Mouse (Mus musculus) mature B cell (primary cell): ENCODE results near the gene Get4.

ENCODE experiments used
- in situ Hi-C: fragments of 300-500 bp; cut with MboI; formaldehyde crosslinking; loops from 2 replicates; pipeline ENCODE4 v1.14.3; 2019

Gene Get4

DNA sequence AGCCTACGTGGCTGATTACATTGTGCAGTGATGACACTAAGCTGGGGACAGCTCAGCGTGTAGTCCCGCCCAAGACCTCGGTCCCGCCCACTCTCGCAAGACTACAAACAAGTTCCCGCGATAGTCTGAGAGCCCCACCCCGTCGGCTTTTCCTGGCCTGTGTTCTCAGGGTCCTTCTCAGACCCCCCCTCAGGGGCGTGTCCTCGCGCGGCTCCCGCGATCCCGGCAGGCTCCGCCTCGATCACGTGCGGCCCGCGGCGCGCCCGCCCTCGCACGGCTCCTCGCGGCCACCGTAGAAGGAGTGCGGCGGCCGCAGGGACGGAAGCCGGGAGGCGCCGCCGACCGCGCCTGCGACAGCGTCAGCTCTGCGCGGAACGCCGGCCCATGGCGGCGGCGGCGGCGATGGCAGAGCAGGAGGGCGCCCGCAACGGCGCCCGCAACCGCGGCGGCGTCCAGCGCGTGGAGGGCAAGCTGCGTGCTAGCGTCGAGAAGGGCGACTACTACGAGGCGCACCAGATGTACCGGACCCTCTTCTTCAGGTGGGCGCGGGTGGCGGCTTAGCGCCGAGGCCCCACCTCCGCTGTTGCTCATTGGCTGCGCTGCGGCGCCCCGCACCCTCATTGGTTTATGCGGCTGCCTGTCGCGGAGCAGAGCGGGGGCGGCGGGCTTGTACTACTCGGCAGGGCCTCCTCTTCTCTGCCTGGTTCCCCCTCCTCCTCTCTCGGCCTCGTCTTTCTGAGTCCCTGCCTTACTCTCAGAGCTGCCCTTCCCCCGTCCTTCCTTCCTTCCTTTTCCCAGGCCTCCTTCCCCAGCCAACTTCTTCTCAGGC lies at the start of gene Get4:
Gene Get4, plus strand, starts transcription at position 244 of the 829 bp plus-strand sequence.
- in situ Hi-C loops = no loop called here

DNA sequence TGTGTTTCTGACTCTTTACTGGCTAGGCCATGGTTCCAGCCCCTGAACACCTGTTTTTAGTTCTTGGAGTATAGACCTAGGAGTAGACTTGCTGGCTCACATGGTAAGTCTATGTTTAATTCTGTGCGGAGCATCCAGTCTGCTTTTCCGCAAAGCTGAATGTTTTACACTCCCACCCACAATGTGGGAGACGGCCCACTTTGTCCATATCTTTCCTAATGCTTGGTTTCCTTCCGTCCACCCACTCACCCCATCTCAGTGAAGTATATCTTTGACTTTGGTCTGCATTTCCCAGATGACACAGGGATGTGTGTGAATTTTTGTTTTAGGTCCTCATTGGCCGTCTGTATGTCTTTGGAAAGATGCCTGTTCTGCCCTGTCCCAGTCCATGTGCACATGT lies 48.8 kb upstream of the Get4 start:
- in situ Hi-C loops = no loop called here

DNA sequence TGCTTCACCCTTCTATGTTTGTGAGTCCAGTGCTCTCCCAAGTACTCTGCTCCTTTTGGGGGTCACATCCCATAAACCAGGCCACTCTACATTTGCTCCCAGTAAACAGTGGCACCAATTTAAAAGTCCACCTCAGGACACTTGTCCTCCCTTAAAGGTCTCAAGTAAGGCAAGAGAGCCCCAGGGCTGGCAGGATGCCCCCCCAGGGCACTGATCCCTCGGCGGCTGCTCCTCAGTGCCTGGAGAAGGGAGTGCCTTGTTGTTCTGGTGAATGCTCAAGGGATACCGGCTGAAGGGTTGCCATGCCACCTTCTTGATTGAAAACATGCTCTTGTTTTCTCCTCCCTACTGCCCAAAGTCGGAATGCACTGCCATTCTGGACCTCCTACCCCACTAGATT lies 46.0 kb upstream of the Get4 start:
- in situ Hi-C loops = no loop called here

DNA sequence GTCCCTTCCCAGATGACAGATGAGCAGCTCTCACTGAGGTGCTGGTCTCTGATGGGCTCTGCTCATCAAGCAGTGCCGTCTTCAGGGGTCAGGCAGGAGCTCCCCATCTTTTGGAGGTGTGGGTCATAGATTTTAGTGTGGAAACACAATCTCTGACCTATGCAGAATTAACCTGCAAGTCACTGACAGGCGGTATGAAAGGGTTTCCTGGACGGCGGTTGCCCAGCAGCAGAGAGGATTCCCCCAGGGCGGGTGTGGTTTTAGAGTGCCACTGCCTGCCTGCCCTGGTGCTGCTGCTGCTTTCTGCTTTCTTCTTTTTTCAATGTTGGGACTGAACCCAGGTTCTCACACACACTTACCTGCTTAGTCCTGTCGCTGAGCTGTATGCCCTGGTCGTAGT lies 45.6 kb upstream of the Get4 start:
- in situ Hi-C loops = no loop called here

DNA sequence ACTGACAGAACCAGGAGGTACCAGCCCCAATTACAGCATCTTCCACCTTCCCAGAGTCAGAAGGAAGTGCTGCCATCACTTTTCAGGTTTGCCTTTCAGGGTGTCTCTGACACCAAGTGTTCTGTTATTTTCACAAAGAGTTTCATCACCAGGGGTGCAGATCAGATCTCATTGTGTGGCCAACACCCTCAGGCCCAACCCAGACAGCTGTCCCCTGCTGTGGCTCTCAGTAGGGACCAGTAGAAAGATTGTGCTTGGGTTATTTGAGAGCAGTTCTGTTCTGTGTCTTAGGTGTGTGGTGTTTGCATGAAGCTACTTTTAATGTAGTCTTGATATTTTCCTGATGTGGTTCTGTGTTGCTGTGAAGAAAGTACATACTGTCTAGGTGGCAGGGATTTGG lies 43.9 kb upstream of the Get4 start:
- in situ Hi-C loops = no loop called here

DNA sequence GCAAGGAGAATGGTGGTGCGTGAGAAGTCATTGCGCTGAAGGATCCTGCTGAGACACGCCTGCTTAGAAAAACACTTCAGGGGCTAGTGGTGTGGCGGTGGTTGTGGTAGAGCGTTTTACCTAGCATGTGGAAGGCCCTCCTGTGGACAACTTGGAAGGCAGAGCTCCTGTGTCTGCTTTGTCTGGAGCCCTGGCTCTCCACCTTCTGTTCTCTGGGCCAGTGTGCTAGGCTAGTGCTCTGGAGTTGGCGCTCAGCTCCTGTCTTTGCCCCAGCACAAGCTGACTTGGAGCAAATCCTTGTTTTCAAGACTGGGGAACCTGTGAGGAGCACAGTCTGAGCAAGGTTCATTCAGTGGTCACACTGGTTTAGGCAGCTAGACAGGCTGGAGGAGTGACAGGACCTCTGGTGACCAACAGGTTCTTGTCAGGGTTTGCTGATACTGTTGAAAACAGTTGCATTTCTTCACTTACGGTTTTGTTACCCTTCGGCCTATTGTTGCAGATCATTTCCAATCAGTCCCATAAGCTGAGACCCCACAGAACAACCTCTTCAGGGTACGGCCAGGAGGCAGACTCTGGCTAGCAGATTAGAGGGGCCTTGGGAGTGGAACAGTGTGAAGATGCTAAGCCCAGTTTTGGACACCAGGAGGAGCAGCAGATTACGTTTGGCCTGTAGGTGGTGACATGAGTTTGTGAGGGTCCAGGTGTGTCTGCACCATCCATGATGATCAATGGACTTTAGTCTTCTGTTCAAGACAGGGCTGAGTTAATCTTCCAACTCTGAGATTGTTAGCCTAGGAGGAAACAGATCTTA lies 43.0 kb upstream of the Get4 start:
- in situ Hi-C loops = no loop called here

DNA sequence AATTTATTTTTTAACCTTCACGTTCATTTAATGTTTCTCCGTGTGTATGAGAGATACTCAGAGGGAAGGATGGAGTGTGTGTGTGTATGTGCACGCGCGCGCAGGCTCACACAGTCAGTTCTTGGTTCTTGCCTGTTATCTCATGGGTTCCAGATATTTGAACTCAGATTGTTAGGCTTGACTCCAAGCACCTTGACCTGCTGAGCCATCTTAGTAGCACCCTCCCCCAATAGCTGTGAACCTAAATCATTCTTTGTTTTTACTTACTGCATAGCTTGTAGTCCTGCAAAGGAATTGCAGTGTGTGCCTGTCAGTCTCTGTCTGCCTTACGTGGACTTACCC lies 42.5 kb upstream of the Get4 start:
- in situ Hi-C loops = no loop called here

DNA sequence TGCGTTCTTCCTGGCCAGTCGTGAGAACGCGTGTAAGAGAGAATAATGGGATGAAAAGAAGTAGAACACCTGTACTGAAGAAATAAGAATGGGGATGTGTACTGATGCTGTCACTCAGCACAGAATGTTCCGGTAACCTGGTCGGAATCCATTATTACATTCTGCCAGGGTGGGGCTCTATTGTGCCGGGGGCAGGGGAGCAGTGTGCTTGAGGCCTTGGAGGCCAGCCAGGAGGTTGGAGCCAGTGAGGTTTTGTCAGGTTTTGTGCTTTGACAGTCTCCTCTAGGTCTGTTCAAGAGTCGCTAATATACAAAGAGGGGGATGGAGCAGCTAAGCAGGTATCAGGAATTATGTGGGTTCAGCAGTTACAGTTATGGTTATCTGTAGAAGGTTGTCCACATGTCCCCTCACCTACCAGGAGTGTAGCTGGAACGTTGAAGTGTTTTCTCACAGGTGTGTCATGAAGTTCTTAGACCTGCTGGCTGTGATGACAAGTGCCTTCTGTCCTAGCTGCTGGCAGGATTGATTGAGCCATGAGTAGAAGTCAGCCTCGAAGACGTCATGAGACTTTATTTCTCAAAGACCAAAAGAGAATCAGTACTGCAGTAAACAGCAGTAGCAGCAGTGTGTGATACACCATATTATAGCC lies 40.3 kb upstream of the Get4 start:
- in situ Hi-C loops = no loop called here

DNA sequence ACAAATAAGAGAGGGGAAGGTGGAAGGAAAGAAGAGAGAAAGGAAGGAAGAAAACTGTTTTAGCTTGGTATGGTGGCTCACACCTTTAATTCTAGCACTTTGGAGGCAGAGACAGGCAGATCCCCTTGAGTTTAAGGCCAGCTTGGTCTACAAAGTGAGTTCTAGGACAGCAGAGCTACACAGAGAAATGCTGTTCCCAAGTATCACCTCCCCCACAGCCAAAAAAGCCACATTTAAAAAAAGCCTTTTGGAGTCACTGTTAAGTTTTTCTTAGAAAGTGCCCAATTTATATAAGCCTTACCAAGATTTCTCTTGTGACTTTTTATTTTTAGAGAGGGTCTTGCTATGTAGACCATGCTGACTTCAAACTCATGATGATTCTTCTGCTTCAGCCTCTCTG lies 37.8 kb upstream of the Get4 start:
- in situ Hi-C loops = no loop called here

DNA sequence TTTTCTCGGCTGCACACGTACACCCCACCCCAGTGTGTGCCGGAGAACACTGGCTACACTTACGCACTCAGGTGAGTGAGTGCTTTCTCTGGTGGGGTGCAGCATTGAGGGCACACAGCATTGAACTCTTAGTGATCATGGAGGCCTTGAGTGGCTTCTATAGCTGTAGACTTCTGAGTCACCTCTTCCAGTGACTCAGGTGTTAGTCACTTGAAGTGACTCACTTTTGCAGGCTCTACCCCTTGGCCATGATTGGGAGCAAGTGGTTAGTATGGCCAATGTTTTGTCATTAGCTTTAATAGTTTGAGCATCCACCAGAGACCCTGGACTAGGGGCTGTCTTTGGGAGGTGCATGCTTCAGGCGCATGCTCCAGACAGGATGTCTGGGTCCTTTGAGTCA lies 36.9 kb upstream of the Get4 start:
- in situ Hi-C loops = no loop called here

DNA sequence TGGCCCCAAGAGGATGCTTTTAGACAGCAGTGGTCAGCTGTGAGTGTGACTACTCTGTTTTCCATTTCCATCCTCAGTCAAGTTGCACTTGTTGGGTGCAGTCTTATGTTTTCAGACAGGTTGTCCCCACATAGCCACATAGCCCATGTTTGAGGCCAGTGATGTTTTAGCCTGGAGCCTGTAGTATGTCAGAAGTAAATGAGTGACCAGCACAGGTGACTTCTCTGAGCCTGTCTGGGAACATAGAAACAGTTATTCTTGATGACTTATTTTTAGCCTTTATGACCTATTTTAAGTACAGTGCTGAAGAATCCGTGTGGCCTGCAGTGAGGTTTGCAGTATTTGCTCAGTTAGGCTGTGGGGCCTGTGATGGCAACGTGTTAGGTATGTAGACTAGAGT lies 36.0 kb upstream of the Get4 start:
- in situ Hi-C loops = no loop called here

DNA sequence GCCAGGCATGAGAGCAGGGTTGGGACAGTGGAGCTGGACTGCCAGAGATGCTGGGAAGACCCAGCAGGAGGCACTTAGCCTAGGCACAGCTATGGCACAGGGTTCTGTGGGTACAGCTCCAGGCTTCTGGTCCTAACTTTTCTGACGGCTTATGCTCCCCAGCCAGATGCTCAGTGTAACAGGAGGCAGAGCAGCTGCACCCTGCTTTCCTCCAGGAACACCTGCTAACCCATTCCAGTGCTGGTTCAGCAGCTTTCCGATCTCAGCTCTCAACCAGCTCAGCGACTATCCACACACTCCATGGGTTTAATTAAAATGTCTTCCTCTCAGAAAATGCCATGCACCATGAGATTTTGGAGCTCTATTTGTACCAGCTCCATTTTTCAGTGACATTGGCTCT lies 35.4 kb upstream of the Get4 start:
- in situ Hi-C loops = no loop called here

DNA sequence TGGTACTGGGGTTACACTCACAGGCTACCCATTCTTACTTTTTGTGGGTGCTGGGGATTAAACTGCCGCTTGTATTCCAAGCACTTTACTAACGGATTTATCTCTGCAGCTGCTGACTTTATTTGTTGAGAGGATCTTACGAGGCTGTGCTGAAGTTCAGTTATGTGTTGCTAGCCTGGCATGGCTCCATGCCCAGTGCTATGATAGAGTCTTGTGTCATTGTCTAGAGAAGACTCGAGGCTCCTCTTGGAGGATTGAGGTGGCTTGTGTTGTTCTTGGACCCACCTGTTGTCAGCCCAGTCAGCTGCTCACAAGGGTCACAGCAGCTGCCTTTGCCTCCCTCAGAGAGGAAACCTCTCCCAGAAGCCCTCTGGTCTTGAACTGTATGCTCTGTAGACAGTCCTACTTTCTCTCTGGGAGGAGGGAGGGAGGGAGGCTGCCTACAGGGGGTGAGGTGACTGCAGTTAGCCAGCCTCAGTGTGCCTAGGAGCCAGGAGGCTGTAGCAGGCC lies 32.1 kb upstream of the Get4 start:
- in situ Hi-C loops = no loop called here

DNA sequence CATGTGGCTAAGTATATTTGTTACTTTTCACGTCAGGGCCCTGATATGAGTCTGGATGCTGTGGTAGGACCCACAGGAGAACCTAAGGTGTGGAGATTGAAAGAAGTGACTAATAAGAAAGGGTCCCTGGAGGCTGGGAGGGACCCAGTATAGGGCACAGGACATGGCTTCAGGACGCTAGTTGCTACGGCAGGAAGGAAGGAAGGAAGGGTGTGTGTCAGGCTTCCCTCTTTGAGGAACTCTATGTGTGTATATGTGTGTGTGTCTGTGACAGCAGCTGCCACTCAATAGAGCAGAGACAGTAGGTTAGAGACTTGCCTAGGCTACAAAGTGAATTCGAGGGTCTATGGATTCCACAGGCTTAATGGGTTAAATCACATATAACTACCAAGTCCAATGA lies 31.5 kb upstream of the Get4 start:
- in situ Hi-C loops = no loop called here

DNA sequence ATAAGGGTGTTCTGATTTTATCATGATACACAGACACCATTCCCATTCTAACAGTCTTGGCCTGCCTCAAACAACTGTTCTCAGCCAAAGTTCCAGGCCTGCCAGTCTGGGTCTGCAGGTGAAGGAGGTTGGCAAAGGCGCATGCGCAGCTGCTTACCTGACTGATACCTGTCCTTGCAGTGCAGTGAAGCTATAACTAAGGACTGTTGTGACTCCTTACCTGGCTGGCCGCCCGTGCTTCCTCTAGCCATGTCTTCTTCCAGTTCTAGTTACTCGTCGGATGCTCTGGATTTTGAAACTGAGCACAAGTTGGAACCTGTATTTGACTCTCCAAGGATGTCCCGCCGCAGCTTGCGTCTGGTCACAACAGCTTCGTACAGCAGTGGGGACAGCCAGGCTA lies 28.8 kb upstream of the Get4 start:
- in situ Hi-C loops = no loop called here

DNA sequence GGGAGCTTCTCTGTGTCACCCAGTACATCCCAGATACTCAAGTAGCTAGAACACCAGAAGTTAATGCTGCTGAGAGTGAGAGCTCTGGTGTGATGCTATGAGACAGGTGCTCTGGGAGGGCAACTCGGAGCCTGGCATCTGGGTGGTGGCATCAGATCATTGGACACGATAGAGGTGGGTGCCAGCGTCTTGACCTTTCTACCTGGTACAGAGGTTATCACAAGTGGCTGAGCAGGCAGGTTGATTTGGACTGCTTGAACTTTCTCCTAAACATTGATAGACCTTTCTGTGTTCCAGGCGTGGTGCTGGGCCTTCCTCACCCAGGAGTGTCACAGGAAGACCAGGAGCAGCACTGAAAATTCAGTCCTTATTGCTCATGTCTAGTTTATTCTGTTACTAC lies 24.9 kb upstream of the Get4 start:
- in situ Hi-C loops = no loop called here

DNA sequence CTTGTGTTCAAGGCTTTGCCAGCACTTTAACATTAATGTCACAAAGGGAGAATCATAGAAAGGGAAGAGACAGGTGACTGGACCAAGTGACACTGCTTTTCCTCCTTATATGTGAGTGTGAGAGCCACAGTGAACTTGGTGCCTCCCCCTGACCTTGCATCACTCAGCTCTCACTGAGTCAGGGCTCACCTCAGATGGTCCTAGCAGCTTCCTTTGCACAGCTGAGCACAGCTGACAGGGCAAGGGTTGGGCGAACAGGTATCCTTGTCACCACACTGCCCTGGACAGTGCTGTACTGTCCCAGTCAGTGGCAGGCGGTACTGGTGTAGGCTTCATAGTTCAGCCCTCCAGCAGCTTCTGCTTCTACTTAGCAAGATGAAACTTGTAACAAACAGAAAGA lies 24.5 kb upstream of the Get4 start:
- in situ Hi-C loops = no loop called here

DNA sequence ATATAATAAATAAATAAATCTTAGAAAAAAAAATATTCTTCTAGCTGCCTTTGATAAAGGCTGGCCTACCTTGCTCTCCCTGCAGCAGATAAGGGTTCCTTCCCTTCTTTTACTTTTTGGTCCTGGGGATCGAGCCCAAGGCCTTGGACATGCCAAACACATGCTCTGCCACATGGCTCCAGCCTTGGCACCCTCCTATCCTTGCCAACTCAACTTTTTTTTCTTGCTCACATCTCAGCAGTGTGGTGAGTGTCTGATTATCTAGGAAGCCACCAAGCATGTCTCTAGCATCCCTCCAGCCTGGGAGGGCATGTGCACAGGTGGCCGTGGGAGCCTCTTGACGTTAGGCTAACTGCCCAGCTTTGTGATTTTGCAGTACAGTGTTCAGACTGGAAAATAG lies 23.8 kb upstream of the Get4 start:
- in situ Hi-C loops = no loop called here

DNA sequence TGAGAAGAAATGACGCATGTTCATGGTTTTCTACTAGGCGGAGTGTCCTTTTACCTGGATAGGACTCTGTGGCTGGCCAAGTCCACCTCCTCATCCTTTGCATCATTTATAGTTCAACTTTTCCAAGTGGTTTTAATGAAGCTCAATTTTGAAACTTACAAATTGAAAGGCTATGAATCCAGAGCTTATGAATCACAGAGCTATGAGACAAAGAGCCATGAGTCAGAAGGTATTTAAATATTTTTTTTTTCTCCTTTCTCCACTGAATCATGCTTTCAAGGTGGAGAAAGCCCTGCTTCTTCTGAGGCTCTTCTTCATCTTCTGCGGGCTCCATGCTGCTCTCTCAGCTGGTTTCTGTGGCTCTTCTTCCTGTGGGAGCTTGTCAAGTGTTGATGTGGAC lies 22.4 kb upstream of the Get4 start:
- in situ Hi-C loops = no loop called here

DNA sequence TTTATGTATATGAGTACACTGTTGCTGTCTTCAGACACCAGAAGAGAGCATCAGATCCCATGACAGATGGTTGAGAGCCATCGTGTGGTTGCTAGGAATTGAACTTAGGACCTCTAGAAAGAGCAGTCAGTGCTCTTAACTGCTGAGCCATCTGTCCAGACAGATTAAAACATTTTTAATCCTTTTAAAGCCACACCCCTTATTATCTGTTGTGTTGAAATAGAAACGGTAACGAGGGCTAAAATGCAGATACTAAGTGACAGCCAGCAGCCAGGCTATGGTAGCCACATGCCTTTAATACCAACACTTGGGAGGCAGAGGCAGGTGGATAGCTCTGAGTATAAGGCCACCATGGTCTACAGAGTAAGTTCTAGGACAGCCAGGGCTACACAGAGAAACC lies 20.0 kb upstream of the Get4 start:
- in situ Hi-C loops = no loop called here

DNA sequence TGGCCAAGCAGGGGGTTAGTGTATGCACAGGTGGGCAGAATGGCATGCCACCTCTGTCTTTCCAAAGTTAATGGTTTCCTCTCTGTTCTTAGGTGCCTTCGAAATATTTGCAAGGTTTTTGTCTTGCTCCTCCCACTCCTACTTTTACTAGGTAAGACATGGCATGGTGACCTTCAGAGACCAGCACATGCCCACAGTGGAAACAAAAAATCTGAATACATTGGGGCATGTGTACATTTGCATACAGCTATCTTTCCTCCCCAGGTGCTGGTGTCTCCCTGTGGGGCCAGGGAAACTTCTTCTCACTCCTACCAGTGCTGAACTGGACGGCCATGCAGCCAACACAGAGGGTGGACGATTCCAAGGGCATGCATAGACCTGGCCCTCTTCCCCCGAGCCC lies 17.7 kb upstream of the Get4 start:
- in situ Hi-C loops = no loop called here

DNA sequence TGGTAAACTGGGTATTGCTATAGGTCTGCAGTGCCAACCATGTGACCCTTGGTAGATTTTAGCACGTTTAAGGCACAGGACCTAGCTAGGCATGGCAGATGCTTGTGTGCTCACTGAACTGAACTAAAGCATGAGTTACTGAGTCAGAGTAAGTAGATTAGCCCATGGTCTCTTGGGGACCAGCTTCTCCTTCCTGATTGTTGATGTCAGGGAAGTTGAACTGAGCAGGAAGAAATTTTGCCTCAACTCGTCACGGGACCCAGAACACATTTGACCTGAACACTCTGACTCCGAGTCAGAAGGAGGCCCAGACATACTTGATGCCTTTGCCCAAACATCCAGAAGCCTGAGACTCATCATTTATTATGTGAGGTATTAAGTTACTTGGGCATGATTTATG lies 14.7 kb upstream of the Get4 start:
- in situ Hi-C loops = no loop called here
